Mouse (Mus musculus): ENCODE data around the gene Treml2. TPM values are rescaled to one million over a fixed set of nuclear protein-coding genes. Genes with fewer than 3 reads are reported as not detected.

Treml2 gene
- polyA plus RNA-seq, 1 experiment from 2014 or later, result 0.10 TPM

DNA sequence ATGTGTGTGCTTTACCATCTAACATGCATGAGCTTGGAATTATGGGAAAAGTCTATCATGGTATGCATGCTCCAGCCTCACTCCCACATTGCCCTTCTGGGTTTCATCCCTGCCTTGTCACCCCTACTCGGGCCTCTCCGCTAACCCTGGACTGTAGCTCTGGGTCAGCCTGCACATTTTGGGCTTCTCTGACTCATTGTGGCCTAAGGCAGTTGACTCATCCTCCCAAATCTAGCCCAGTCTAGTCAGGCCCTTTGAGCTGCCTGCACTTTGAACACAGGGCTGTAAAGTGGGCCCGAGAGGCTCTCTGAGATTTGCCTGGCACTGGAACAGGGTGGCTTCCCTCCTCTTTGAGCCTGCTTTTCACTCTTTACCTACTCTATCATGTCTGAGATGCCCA lies 56.5 kb downstream of the Treml2 start:
- Histone ChIP-seq H3K4me2 (replicated peaks; ENCODE audit: low read depth) (no peak overlapping the region), H3K36me3 (ENCODE audit: control insufficient read depth, insufficient read depth, low read length) (no peaks in the 10 kb centered on the region), H3K4me3 (ENCODE audit: low read depth, low read length) (no peak overlapping the region), H3K27me3 (ENCODE audit: control insufficient read depth, insufficient read depth, low read length) (no peaks in the 10 kb centered on the region), H3K27ac (replicated peaks) (no peak overlapping the region), H3K9me3 (ENCODE audit: control insufficient read depth, low read length) (no peaks in the 10 kb centered on the region), H3K9ac (ENCODE audit: low read length) (no peak overlapping the region), H3K4me1 (replicated peaks; ENCODE audit: control insufficient read depth, insufficient read depth) (no peaks in the 10 kb centered on the region)
- 76% methylated on average over 3 of the region's 3 CpGs for WGBS
- TF ChIP-seq EP300 (optimal IDR thresholded peaks at IDR 0.05) (no peak), CTCF (IDR thresholded peaks at IDR 0.05; ENCODE audit: low read depth) (no peak)
- no peak for ATAC-seq (ENCODE audit: low FRiP score, low TSS enrichment)
- DNase-seq (ENCODE audit: low spot score), result no peak

DNA sequence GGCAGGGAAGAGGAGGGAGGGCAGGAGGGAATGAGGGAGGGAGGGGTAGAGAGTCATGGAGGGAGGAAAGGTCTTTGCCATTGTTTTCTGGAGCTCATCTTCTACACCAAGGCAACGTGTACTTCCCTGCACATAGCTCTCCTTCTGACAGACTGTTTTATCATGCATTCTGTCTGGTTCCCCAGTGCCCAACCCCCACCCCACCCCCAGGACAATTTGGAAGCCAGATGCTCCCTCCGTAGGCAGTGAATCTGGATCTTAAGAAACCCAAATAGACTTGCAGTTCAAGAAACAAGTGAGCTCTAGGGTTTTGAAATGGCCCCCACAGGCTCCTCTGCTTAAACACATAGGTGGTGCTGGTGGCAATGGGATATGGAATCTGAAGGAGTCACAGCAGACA lies 58.6 kb downstream of the Treml2 start:
- H3K4me3 ChIP-seq (ENCODE audit: low read depth, low read length), result no peak overlapping the region
- H3K4me1 ChIP-seq (replicated peaks; ENCODE audit: control insufficient read depth, insufficient read depth), result no peaks in the 10 kb centered on the region
- no peaks in the 10 kb centered on the region for H3K36me3 ChIP-seq (ENCODE audit: control insufficient read depth, insufficient read depth, low read length)
- WGBS, result 39% methylated on average over 2 of the region's 2 CpGs
- no peaks in the 10 kb centered on the region for H3K27me3 ChIP-seq (ENCODE audit: control insufficient read depth, insufficient read depth, low read length)
- TF ChIP-seq CTCF (IDR thresholded peaks at IDR 0.05; ENCODE audit: low read depth), result no peak
- TF ChIP-seq EP300 (optimal IDR thresholded peaks at IDR 0.05), result no peak
- no peak overlapping the region for H3K4me2 ChIP-seq (replicated peaks; ENCODE audit: low read depth)
- no peak overlapping the region for H3K27ac ChIP-seq (replicated peaks)
- H3K9me3 ChIP-seq (ENCODE audit: control insufficient read depth, low read length), result no peaks in the 10 kb centered on the region
- DNase-seq (ENCODE audit: low spot score), result no peak
- H3K9ac ChIP-seq (ENCODE audit: low read length), result no peak overlapping the region
- ATAC-seq (ENCODE audit: low FRiP score, low TSS enrichment), result no peak

DNA sequence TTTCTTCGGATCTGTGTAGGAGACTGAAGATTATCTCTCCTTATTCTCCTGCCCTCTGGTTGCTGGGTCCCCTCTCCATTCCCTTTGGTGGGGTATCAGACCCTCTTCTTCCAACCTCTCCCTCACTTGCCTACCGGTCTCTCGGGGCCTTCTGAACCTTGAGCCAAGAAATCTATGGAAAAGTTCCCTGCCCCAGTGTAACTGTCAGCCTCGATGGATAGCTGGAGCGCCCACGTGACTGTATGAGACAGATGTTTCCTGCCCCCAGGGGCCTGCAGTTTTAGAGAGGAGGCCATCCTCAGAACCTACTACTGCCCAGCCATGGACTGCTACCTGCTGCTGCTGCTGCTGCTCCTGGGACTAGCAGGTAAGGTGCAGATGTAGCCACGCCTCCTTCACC lies 60.3 kb downstream of the Treml2 start, which contains the start of gene Treml1:
Gene Treml1, plus strand, starts transcription at position 301 of the 400 bp plus-strand sequence.
- Histone ChIP-seq H3K4me3 (ENCODE audit: low read depth, low read length) (no peak within 1 kb of the TSS), H3K4me2 (replicated peaks; ENCODE audit: low read depth) (no peak within 1 kb of the TSS), H3K9ac (ENCODE audit: low read length) (no peak within 1 kb of the TSS), H3K27ac (replicated peaks) (no peak within 1 kb of the TSS), H3K9me3 (ENCODE audit: control insufficient read depth, low read length) (no peaks in the 10 kb centered on the region), H3K27me3 (ENCODE audit: control insufficient read depth, insufficient read depth, low read length) (no peaks in the 10 kb centered on the region), H3K4me1 (replicated peaks; ENCODE audit: control insufficient read depth, insufficient read depth) (no peaks in the 10 kb centered on the region), H3K36me3 (ENCODE audit: control insufficient read depth, insufficient read depth, low read length) (no peaks in the 10 kb centered on the region)
- no peak for DNase-seq (ENCODE audit: low spot score)
- 64% methylated on average over 7 of the region's 7 CpGs for WGBS
- no peak for TF ChIP-seq EP300 (optimal IDR thresholded peaks at IDR 0.05)
- no peak for TF ChIP-seq CTCF (IDR thresholded peaks at IDR 0.05; ENCODE audit: low read depth)
- ATAC-seq (ENCODE audit: low FRiP score, low TSS enrichment), result no peak

DNA sequence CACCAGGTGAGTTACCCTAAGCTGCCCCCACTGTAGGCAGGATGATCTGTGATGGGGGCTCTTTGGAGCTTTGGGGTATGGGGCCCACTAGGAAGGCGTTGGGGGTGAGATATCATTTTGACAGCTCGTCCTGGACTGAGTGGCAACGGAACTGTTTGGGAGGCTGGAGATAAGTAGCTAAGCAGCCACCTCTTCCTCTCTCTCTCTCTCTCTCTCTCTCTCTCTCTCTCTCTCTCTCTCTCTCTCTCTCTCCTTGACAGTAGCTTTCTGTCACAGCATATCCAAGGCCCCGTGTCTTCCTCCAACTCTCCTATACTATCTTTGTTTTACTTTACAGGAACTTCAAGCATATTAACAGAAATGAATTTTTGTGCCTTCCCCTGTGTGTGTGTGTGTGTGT lies 61.2 kb downstream of the Treml2 start:
- Histone ChIP-seq H3K9ac (ENCODE audit: low read length) (no peak overlapping the region), H3K27me3 (ENCODE audit: control insufficient read depth, insufficient read depth, low read length) (no peaks in the 10 kb centered on the region), H3K27ac (replicated peaks) (no peak overlapping the region), H3K4me2 (replicated peaks; ENCODE audit: low read depth) (no peak overlapping the region), H3K9me3 (ENCODE audit: control insufficient read depth, low read length) (no peaks in the 10 kb centered on the region), H3K36me3 (ENCODE audit: control insufficient read depth, insufficient read depth, low read length) (no peaks in the 10 kb centered on the region), H3K4me1 (replicated peaks; ENCODE audit: control insufficient read depth, insufficient read depth) (no peaks in the 10 kb centered on the region), H3K4me3 (ENCODE audit: low read depth, low read length) (no peak overlapping the region)
- 52% methylated on average over 4 of the region's 4 CpGs for WGBS
- no peak for TF ChIP-seq EP300 (optimal IDR thresholded peaks at IDR 0.05)
- TF ChIP-seq CTCF (IDR thresholded peaks at IDR 0.05; ENCODE audit: low read depth), result no peak
- ATAC-seq (ENCODE audit: low FRiP score, low TSS enrichment) (no peak), DNase-seq (ENCODE audit: low spot score) (no peak)

Other genes with a start within 250 kb of the Treml2 start
- gene 1700067P10Rik, start 210.2 kb upstream of the Treml2 start, polyA plus RNA-seq (2015; fragmentation: Nextera tagmentation; extraction: Ambion mirVana), result not detected in 2 replicates
- not detected in 2 replicates for gene 9830107B12Rik, start 153.2 kb upstream of the Treml2 start, polyA plus RNA-seq (2015; fragmentation: Nextera tagmentation; extraction: Ambion mirVana)
- 0.05 TPM in 1 of 2 replicates, not detected in the other for gene A530064D06Rik, start 132.2 kb upstream of the Treml2 start, polyA plus RNA-seq (2015; fragmentation: Nextera tagmentation; extraction: Ambion mirVana)
- 0.05 TPM in 1 of 2 replicates, not detected in the other for gene Trem1, start 66.7 kb upstream of the Treml2 start, polyA plus RNA-seq (2015; fragmentation: Nextera tagmentation; extraction: Ambion mirVana)
- 0.10 TPM in 1 of 2 replicates, not detected in the other for gene Trem3, start 51.7 kb upstream of the Treml2 start, polyA plus RNA-seq (2015; fragmentation: Nextera tagmentation; extraction: Ambion mirVana)
- gene Treml4, start 35.2 kb upstream of the Treml2 start, polyA plus RNA-seq (2015; fragmentation: Nextera tagmentation; extraction: Ambion mirVana), result 0.19 and 0.24 TPM in 2 replicates
- gene B430306N03Rik, start 16.6 kb downstream of the Treml2 start, polyA plus RNA-seq (2015; fragmentation: Nextera tagmentation; extraction: Ambion mirVana), result 0.18 and 0.21 TPM in 2 replicates
- gene Trem2, start 46.9 kb downstream of the Treml2 start, polyA plus RNA-seq (2015; fragmentation: Nextera tagmentation; extraction: Ambion mirVana), result 3.5 and 4.2 TPM in 2 replicates
- not detected in 2 replicates for gene Treml1, start 60.4 kb downstream of the Treml2 start, polyA plus RNA-seq (2015; fragmentation: Nextera tagmentation; extraction: Ambion mirVana)
- gene Nfya, start 110.4 kb downstream of the Treml2 start, polyA plus RNA-seq (2015; fragmentation: Nextera tagmentation; extraction: Ambion mirVana), result 3.0 and 3.5 TPM in 2 replicates
- gene Oard1, start 110.5 kb downstream of the Treml2 start, polyA plus RNA-seq (2015; fragmentation: Nextera tagmentation; extraction: Ambion mirVana), result 42.3 and 43.8 TPM in 2 replicates
- 7.2 and 7.6 TPM in 2 replicates for gene Apobec2, start 133.4 kb downstream of the Treml2 start, polyA plus RNA-seq (2015; fragmentation: Nextera tagmentation; extraction: Ambion mirVana)
- 0.41 and 0.51 TPM in 2 replicates for gene Tspo2, start 152.0 kb downstream of the Treml2 start, polyA plus RNA-seq (2015; fragmentation: Nextera tagmentation; extraction: Ambion mirVana)
- 3.3 and 3.5 TPM in 2 replicates for gene Unc5cl, start 155.4 kb downstream of the Treml2 start, polyA plus RNA-seq (2015; fragmentation: Nextera tagmentation; extraction: Ambion mirVana)